Mouse (Mus musculus) bone marrow, adult 2 months (tissue): Measurements from ENCODE around the gene Bub1b. TPM values are rescaled to one million over a fixed set of nuclear protein-coding genes. Genes with fewer than 3 reads are reported as not detected.

ENCODE experiments used
- H3K27ac ChIP-seq: fragments of 200-500 bp; 2 replicates; pipeline ENCODE4 v1.5.1; 2012; ENCODE audit warnings: low read depth, mild to moderate bottlenecking, control low read depth, inconsistent platforms, low read length; ENCODE audit not compliant: control insufficient read depth, poor library complexity, insufficient read depth
- H3K4me1 ChIP-seq: fragments of 200-500 bp; 2 replicates; pipeline ENCODE4 v1.6.1; 2011; ENCODE audit warnings: low read length; ENCODE audit not compliant: control insufficient read depth, insufficient read depth
- H3K4me3 ChIP-seq: fragments of 200-500 bp; replicated peaks from 2 replicates; pipeline ENCODE3; 2011; ENCODE audit warnings: mild to moderate bottlenecking, low read depth, low read length, control low read depth; ENCODE audit not compliant: control insufficient read depth
- CTCF ChIP-seq: fragments of 200-500 bp; IDR thresholded peaks from 2 replicates; pipeline ENCODE4 v1.5.1; 2011; ENCODE audit warnings: low read length, control low read depth; ENCODE audit not compliant: control insufficient read depth, insufficient read depth
- POLR2A ChIP-seq: fragments of 200-500 bp; IDR thresholded peaks from 2 replicates; pipeline ENCODE4 v1.6.1; 2011; ENCODE audit warnings: low read depth, mild to moderate bottlenecking, control low read depth, low read length, borderline replicate concordance; ENCODE audit not compliant: control insufficient read depth
- WGBS: fragments of 180-500 bp; shearing (Covaris S2); methylation state at CpG from one replicate; pipeline ENCODE4 v1.1.7; 2018; 5-methylcytosine and 5-hydroxymethylcytosine counted together
- polyA plus RNA-seq: library from polyadenylated mRNA; stranded (reverse); fragments of >200 nt; gene quantifications from 2 replicates; pipeline ENCODE4 v1.2.4, GENCODE M21; 2011; ENCODE audit warnings: low replicate concordance; ENCODE audit not compliant: missing spikeins, insufficient read depth, insufficient read length

The Bub1b gene
- polyA plus RNA-seq, 1 experiment, result 44.1 TPM

DNA sequence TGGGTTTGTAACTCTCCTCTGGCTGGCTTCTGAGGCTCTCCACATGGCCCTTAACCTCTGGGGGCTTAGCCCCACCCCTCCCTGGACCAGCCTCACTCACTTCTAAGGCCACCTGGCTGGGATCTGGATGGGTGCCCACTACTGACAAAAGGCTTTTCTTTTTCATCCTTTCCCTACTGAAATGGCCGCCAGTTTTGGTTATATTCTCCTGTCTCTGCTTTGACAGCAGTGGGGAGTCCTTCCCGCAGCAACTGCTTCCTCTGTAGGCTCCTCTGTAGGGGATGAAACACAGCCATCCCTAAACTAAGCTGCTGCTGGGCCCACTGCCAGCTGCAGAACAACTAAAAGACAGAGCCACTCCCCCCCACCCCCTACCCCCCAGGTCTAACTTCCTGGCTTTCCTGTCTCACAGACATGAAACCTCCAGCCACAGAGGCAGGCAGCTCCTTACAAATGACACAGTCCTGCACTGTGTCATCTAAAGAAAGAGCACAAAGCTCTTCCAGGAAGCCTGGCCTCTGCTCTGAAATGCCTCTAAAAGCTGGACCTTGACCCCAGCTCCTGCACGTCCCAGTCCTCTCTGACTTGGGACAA, 58.8 kb downstream of the Bub1b start:
- Histone ChIP-seq H3K4me3 (no peak overlapping the region), H3K27ac (no peak overlapping the region; the same call in 1 of the 2 replicates), H3K4me1 (peaks cover 3% of the 10 kb centered on the region)
- 38% methylated on average over 3 of the region's 3 CpGs for WGBS
- TF ChIP-seq POLR2A (no peak), CTCF (no peak)

DNA sequence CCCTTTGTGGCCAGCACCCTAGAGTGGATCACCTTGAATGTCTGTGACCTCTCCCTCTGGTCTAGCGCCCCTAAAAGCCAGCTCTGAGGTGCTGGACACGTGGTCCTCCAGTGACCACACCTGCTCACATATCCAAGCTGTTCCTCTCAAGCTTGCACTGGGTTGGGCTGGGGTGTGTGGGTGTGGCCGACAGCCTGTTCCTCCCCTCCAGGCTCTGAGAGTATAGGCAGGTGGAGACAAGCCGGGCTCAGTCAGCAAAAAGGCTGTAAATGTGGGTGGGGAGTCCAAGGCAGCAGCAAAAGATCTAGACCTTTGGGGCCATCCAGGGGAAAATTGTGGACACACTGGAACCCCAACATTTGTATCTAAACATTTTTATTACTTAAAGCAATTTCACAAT, 60.4 kb downstream of the Bub1b start:
- H3K4me3 ChIP-seq, result no peak overlapping the region
- peaks cover 2% of the 10 kb centered on the region for H3K4me1 ChIP-seq
- 8% methylated on average over 4 of the region's 4 CpGs for WGBS
- H3K27ac ChIP-seq, result no peak overlapping the region
- no peak for TF ChIP-seq POLR2A

DNA sequence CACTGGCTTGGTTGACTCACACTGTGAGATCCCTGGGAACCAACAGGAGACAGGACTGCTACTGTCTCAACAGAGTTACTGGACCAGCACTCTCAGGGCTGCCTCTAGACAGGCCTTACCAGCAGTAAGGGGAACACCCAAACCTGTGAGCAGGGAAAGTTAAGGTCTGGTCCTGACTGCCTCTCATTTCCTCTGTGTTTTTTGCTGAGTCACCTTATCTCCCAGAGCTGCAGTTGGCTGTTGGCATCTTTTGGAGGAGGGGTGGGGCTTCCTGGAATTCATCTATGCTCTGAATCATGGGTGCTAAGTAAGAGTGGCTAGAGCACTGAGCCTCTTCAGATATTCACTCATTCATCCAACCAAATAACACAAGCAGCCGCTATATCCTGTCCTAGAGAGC, 61.1 kb downstream of the Bub1b start:
- WGBS, result 38% methylated on average over 1 of the region's 1 CpGs
- Histone ChIP-seq H3K4me3 (no peak overlapping the region), H3K27ac (peak overlapping the region; percentile 80), H3K4me1 (peaks cover 2% of the 10 kb centered on the region)
- TF ChIP-seq POLR2A (no peak), CTCF (no peak)

DNA sequence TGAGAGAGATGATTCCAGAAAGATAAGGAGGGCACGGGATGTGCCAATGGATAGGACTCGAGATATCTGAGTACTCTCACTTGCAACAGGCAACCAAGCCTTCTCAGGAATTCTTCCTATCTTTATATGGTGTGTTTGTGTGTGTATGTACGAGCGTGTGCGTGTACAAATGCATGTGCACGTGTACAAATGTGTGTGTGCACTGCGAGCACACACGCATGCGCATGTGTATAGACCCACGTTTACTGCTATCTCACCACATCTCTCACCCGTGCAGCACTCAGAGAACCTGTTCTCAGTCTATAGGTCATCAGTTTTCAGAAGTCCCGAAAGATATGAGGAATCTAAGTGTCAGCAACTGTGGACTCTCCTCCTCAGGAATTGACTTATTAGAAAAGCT, 61.5 kb downstream of the Bub1b start:
- Histone ChIP-seq H3K4me1 (peaks cover 2% of the 10 kb centered on the region), H3K27ac (peak overlapping the region; percentile 60; the same call in 1 of the 2 replicates), H3K4me3 (no peak overlapping the region)
- 61% methylated on average over 12 of the region's 12 CpGs for WGBS
- no peak for TF ChIP-seq CTCF
- TF ChIP-seq POLR2A, result no peak

DNA sequence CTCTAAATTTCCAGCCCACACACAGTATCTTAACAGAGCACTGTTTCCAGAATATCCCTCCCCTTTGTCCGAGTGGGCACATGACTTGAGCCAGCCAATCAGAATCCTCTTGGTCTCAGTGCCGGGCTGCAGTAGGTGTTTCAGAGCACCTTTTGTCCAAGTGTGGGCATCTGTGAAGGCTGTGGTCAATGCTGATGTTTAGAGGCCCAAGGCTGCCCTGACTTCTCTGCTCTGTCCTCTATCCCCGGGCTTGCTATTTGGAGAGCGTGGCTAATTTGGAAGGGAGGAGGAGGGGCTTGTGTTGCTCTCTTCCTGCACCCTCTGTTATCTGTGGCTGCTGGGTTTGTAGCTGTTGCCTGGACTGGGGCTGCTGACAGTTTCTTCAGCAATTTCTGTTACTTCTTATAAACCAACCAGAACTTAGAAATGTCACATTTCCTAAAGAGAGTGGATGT, 62.0 kb downstream of the Bub1b start:
- peak overlapping the region; percentile 59 for H3K27ac ChIP-seq
- H3K4me1 ChIP-seq, result peaks cover 2% of the 10 kb centered on the region

GRCm38 (mm10) chr2:118661891-118662290, 63.9 kb downstream of the Bub1b start:
- Histone ChIP-seq H3K4me3 (no peak overlapping the region), H3K4me1 (peaks cover 2% of the 10 kb centered on the region), H3K27ac (no peak overlapping the region)
- no peak for TF ChIP-seq POLR2A
- TF ChIP-seq CTCF, result no peak
- 69% methylated on average over 9 of the region's 9 CpGs for WGBS

More for the DNA sequence above, 62.0 kb downstream of the Bub1b start:
- peak overlapping the region; percentile 65 for H3K4me3 ChIP-seq
- TF ChIP-seq POLR2A (no peak), CTCF (no peak)
- WGBS, result 1% methylated on average over 4 of the region's 4 CpGs

DNA sequence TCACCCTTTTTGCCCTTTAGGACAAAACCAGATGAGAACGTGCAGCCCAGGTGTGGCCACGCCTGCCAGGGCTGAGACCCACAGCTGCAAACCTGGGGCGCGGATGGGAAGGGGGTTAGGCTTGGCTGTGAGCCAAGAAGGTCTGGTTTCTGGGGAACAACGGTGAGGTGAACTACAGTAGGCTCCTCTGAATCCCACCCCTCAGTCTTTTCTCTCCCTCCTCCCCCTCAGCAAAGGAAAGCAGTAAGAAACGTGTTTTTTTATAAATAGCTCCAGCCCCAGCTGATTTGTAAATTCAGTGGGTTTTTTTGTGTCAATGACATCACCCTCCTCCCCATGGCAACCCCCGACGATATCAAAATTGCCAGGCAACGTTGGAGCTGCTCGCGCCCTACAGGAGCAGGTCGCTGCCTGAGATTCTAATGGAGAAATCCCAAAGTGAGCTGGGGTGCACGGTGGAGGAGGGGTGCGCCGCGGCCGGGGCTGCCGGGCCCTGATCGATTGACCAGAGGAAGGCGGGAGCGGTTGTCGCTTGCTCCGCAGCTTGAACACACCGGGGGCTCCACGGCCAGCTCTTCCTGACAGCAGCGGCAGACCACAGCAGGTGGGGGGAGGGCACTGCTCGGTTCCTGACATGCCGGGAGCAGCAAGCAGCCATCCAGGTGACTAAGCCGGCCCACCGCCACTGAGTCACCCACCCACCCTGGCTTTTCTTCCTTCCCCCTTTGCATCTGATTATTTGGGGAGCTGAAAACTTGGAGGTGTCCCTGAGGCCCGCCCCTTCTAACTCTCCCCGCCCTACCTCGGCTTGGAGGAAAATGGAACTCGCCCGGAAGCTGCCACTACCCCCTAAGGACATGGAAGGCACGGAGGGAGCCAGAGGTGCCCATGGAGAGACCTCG, 65.1 kb downstream of the Bub1b start, which contains the start of gene Pak6:
Gene Pak6, plus strand, starts transcription at position 402 of the 902 bp plus-strand sequence.
- H3K4me1 ChIP-seq, result peaks cover 2% of the 10 kb centered on the region
- no peak within 1 kb of the TSS for H3K27ac ChIP-seq
- TF ChIP-seq CTCF (no peak), POLR2A (no peak)
- H3K4me3 ChIP-seq, result no peak within 1 kb of the TSS
- 5% methylated on average over 37 of the region's 37 CpGs for WGBS

DNA sequence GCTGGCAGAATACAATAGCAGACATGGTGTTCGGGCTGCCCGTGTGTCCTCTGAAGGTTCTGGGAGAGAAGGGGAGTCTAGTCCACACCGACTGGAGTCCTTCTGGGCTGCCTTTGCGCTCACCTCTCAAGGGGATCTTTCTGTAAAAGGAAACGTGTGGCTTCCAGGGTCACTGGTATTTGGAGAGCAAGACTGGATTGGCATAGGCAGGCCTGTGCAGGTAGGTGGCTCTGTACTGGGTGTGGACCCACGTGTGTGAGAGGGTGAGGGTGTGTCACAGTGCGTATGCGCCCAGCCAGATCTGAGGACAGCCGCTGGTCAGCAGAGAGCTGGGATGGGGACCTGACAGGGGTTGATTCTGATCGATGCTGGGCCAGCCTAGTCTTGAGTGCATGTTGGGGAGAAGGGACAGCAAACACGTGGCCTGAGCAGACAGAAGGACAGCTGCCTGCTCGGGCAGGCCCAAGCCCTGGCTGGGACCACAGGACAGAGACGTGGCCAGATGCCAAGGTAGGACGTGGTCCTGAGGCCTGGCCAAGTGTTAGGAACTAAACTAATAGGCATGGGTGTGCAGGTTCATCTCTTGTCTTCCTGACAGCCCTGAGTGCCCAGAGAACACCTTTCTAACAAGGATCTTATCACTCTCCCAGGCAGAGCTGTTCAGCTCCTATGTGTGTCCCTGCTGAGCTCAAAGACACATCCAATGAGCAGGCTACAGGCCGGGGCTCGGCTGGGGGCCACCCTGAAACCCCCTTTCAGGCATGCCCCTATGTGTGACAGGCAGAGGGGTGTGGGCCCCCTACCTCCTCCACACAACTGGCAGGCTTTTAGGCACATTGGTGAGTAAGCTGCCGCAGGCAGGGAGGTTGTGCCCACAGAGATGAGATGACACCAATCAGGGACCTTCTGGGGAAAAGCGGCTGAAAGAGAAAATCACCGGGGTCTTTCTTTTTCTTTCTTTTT, 66.1 kb downstream of the Bub1b start:
- WGBS, result 75% methylated on average over 19 of the region's 19 CpGs
- no peak overlapping the region for H3K27ac ChIP-seq
- H3K4me1 ChIP-seq, result peaks cover 2% of the 10 kb centered on the region
- no peak overlapping the region for H3K4me3 ChIP-seq
- no peak for TF ChIP-seq POLR2A
- TF ChIP-seq CTCF, result no peak
